Comparison of ENCODE assay signal across 18 mouse cellular contexts in genomic region chr15:84679090-84679489, GRCm38 (mm10). TPM values are rescaled to one million over a fixed set of nuclear protein-coding genes. Genes with fewer than 3 reads are reported as not detected.
DNase-seq lines count a peak whose midpoint lies in the region; ATAC-seq and TF ChIP-seq lines count a peak whose summit lies in the region.
"Had no signal": no experiment of that assay in that cellular context is flagged by ENCODE, and none has a peak within 500 bp of the region (broad histone marks: within the 10 kb centered on the region; RNA-seq: fewer than 3 reads in every experiment).

No protein-coding gene starts in this region.

- no peak overlapping the region for H3K4me2 ChIP-seq in intestine, postnatal 0 days (replicated peaks; ENCODE audit: low read depth)
- H3K4me2 ChIP-seq in intestine, embryonic 15.5 days (replicated peaks): no peak overlapping the region
- H3K4me2 ChIP-seq in midbrain, postnatal 0 days (ENCODE audit: low read depth, low read length, poor library complexity, severe bottlenecking): no peak overlapping the region
- H3K4me2 ChIP-seq in midbrain, embryonic 16.5 days (ENCODE audit: low read length): no peak overlapping the region
- H3K4me2 ChIP-seq: heart, embryonic 12.5 days; hindbrain, embryonic 15.5 days; liver, embryonic 13.5 days; midbrain, embryonic 12.5 days had no signal

- WGBS in intestine, postnatal 0 days: 93% methylated on average over 4 of the region's 4 CpGs
- 97% methylated on average over 4 of the region's 4 CpGs for WGBS in intestine, embryonic 15.5 days
- 98% methylated on average over 4 of the region's 4 CpGs for WGBS in midbrain, postnatal 0 days
- 97% methylated on average over 4 of the region's 4 CpGs for whole genome bisulfite sequencing in midbrain, embryonic 16.5 days

- no peak for ATAC-seq in intestine, postnatal 0 days
- ATAC-seq in intestine, embryonic 15.5 days: no peak
- no peak for ATAC-seq in midbrain, postnatal 0 days (ENCODE audit: low FRiP score)
- no peak for ATAC-seq in midbrain, embryonic 16.5 days
- ATAC-seq: forebrain, embryonic 16.5 days had no signal

- H3K27me3 ChIP-seq in intestine, postnatal 0 days (replicated peaks; ENCODE audit: control insufficient read depth, insufficient read depth, low read length): no peaks in the 10 kb centered on the region
- no peaks in the 10 kb centered on the region for H3K27me3 ChIP-seq in intestine, embryonic 15.5 days (replicated peaks)
- H3K27me3 ChIP-seq in midbrain, postnatal 0 days (ENCODE audit: insufficient read depth, low read length): peaks cover 18% of the 10 kb centered on the region
- H3K27me3 ChIP-seq in midbrain, embryonic 16.5 days (ENCODE audit: control insufficient read depth, insufficient read depth, low read depth, low read length): peaks cover 19% of the 10 kb centered on the region
- H3K27me3 ChIP-seq: heart, embryonic 12.5 days had no signal

- H3K4me1 ChIP-seq in intestine, postnatal 0 days (replicated peaks; ENCODE audit: control insufficient read depth, insufficient read depth, low read length): peaks cover 7% of the 10 kb centered on the region
- peaks cover 50% of the 10 kb centered on the region for H3K4me1 ChIP-seq in intestine, embryonic 15.5 days (replicated peaks)
- H3K4me1 ChIP-seq in midbrain, postnatal 0 days (ENCODE audit: insufficient read depth, low read length): peaks cover 7% of the 10 kb centered on the region; the same call in 1 of the 2 replicates
- peaks cover 15% of the 10 kb centered on the region for H3K4me1 ChIP-seq in midbrain, embryonic 16.5 days (ENCODE audit: control insufficient read depth, insufficient read depth, low read length)

- H3K36me3 ChIP-seq in intestine, postnatal 0 days (ENCODE audit: control insufficient read depth, insufficient read depth): no peaks in the 10 kb centered on the region
- no peaks in the 10 kb centered on the region for H3K36me3 ChIP-seq in intestine, embryonic 15.5 days
- no peaks in the 10 kb centered on the region for H3K36me3 ChIP-seq in midbrain, postnatal 0 days (ENCODE audit: insufficient read depth, low read length)
- no peaks in the 10 kb centered on the region for H3K36me3 ChIP-seq in midbrain, embryonic 16.5 days (ENCODE audit: control insufficient read depth, insufficient read depth, low read length)
- H3K36me3 ChIP-seq: G1E; heart, embryonic 12.5 days; hindbrain, embryonic 15.5 days; liver, embryonic 13.5 days; midbrain, embryonic 12.5 days had no signal

- H3K9ac ChIP-seq in intestine, postnatal 0 days (ENCODE audit: low read depth, low read length): no peak overlapping the region
- H3K9ac ChIP-seq in intestine, embryonic 15.5 days: no peak overlapping the region
- H3K9ac ChIP-seq in midbrain, postnatal 0 days (replicated peaks; ENCODE audit: low read length, poor library complexity, severe bottlenecking): no peak overlapping the region
- no peak overlapping the region for H3K9ac ChIP-seq in midbrain, embryonic 16.5 days (ENCODE audit: low read depth, low read length)
- H3K9ac ChIP-seq: heart, embryonic 12.5 days; hindbrain, embryonic 15.5 days; liver, embryonic 13.5 days; midbrain, embryonic 12.5 days had no signal

- no peaks in the 10 kb centered on the region for H3K9me3 ChIP-seq in intestine, postnatal 0 days (ENCODE audit: control insufficient read depth)
- H3K9me3 ChIP-seq in intestine, embryonic 15.5 days: no peaks in the 10 kb centered on the region
- H3K9me3 ChIP-seq in midbrain, postnatal 0 days (ENCODE audit: low read length): no peaks in the 10 kb centered on the region
- H3K9me3 ChIP-seq in midbrain, embryonic 16.5 days (replicated peaks; ENCODE audit: control insufficient read depth, low read length, poor library complexity, severe bottlenecking): no peaks in the 10 kb centered on the region
- H3K9me3 ChIP-seq: heart, embryonic 12.5 days; hindbrain, embryonic 15.5 days; liver, embryonic 13.5 days; midbrain, embryonic 12.5 days had no signal

- TF ChIP-seq CTCF in intestine, postnatal 0 days (IDR thresholded peaks at IDR 0.05; ENCODE audit: low read depth): peak; percentile 81
- peak; percentile 64 for TF ChIP-seq CTCF in midbrain, postnatal 0 days (IDR thresholded peaks at IDR 0.05)

- H3K27ac ChIP-seq in intestine, postnatal 0 days (ENCODE audit: low read depth, low read length): peak overlapping the region; percentile 31; the same call in 1 of the 2 replicates
- H3K27ac ChIP-seq in intestine, embryonic 15.5 days: no peak overlapping the region
- H3K27ac ChIP-seq in midbrain, postnatal 0 days (ENCODE audit: low read depth, low read length): no peak overlapping the region
- H3K27ac ChIP-seq in midbrain, embryonic 16.5 days (ENCODE audit: low read length): no peak overlapping the region
- H3K27ac ChIP-seq: hindbrain, embryonic 15.5 days; liver, embryonic 13.5 days; midbrain, embryonic 12.5 days had no signal

- no peak for DNase-seq in midbrain, postnatal 0 days (ENCODE audit: low spot score)
- peak; percentile 65 for DNase-seq in ES-CJ7 (ENCODE audit: low read depth, low spot score)
- peak; percentile 39 to 51 for DNase-seq in natural killer cell, adult 2 months (ENCODE audit: low spot score in 2 of 2)
- DNase-seq in urinary bladder, postnatal 25 days (ENCODE audit: low spot score): no peak
- no peak for DNase-seq in c-Kit-positive CD71-positive TER-119-positive erythroid progenitor cells, embryonic 14.5 days (ENCODE audit: low spot score)
- DNase-seq: adrenal gland, postnatal 25 days; cerebellum, adult 9-11 months; kidney, postnatal 14 days; liver, embryonic 13.5 days; right cerebral cortex, postnatal 25 days had no signal

- H3K4me3 ChIP-seq in intestine, postnatal 0 days (ENCODE audit: low read depth, low read length): no peak overlapping the region
- no peak overlapping the region for H3K4me3 ChIP-seq in intestine, embryonic 15.5 days (replicated peaks)
- H3K4me3 ChIP-seq in midbrain, postnatal 0 days (ENCODE audit: low read depth, low read length): no peak overlapping the region
- no peak overlapping the region for H3K4me3 ChIP-seq in midbrain, embryonic 16.5 days (ENCODE audit: low read depth, low read length)
- H3K4me3 ChIP-seq: heart, embryonic 12.5 days; hindbrain, embryonic 15.5 days; liver, embryonic 13.5 days; midbrain, embryonic 12.5 days had no signal

RNA-seq across cellular contexts. Expression of gene Prr5, which starts 9.7 kb away (rescaled TPM):
- polyA plus RNA-seq in intestine, postnatal 0 days (2015; fragmentation: Nextera tagmentation; extraction: Ambion mirVana): 68.5 and 83.0 TPM in 2 replicates
- 65.4 and 71.3 TPM in 2 replicates for polyA plus RNA-seq in intestine, embryonic 15.5 days (2015; fragmentation: Nextera tagmentation; extraction: Ambion mirVana)
- total RNA-seq in midbrain, postnatal 0 days (2014; rRNA removed): 25.8 and 33.4 TPM in 2 replicates
- 37.8 and 40.7 TPM in 2 replicates for polyA plus RNA-seq in midbrain, postnatal 0 days (2015; fragmentation: Nextera tagmentation; extraction: Ambion mirVana)
- 28.1 and 30.8 TPM in 2 replicates for polyA plus RNA-seq in midbrain, embryonic 16.5 days (2015; fragmentation: Nextera tagmentation; extraction: Ambion mirVana)
- total RNA-seq: G1E had no signal
- polyA plus RNA-seq: G1E had no signal

RNA-seq across cellular contexts. Expression of gene Arhgap8, which starts 40.8 kb away (rescaled TPM):
- polyA plus RNA-seq in intestine, postnatal 0 days (2015; fragmentation: Nextera tagmentation; extraction: Ambion mirVana): 10.6 and 11.2 TPM in 2 replicates
- polyA plus RNA-seq in intestine, embryonic 15.5 days (2015; fragmentation: Nextera tagmentation; extraction: Ambion mirVana): 12.5 and 14.1 TPM in 2 replicates
- 0.44 and 0.61 TPM in 2 replicates for total RNA-seq in midbrain, postnatal 0 days (2014; rRNA removed)
- 0.33 and 0.53 TPM in 2 replicates for polyA plus RNA-seq in midbrain, postnatal 0 days (2015; fragmentation: Nextera tagmentation; extraction: Ambion mirVana)
- polyA plus RNA-seq in midbrain, embryonic 16.5 days (2015; fragmentation: Nextera tagmentation; extraction: Ambion mirVana): 0.35 and 0.39 TPM in 2 replicates
- total RNA-seq: G1E had no signal
- polyA plus RNA-seq: G1E had no signal

Comparison
In these comparisons a context has a peak if more than half of its experiments do, and no peak if none do; other contexts are left out.
1. DNase-seq: peak in ES-CJ7 (single experiment) and natural killer cell, adult 2 months (2 of 2); none in midbrain, postnatal 0 days (single experiment), urinary bladder, postnatal 25 days (single experiment) and c-Kit-positive CD71-positive TER-119-positive erythroid progenitor cells, embryonic 14.5 days (single experiment).